Mouse (Mus musculus): ENCODE results near the gene Olfr543. TPM values are rescaled to one million over a fixed set of nuclear protein-coding genes. Genes with fewer than 3 reads are reported as not detected.

The Olfr543 gene
- polyA plus RNA-seq, 1 experiment from 2014 or later = 0.12 TPM

DNA sequence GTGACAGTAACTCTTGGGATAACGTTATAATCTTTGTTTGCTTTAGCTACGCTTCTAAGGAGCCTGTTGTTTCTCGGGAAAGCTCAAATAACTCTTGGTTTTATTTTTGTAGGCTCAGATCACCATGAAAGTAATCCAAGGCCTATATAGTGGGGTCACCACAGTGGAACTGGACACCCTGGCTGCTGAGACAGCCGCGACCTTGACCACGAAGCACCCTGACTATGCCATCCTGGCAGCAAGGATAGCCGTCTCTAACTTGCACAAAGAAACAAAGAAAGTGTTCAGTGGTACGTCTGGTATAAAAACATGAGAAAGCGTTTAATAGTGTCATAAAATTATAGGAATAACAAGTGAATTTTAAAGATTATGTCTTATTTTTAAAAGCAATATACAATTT lies 35.0 kb downstream of the Olfr543 start:
- 89% methylated on average over 9 of the region's 9 CpGs for WGBS
- Histone ChIP-seq H3K27ac (ENCODE audit: low read length) (no peak overlapping the region), H3K27me3 (ENCODE audit: control insufficient read depth, insufficient read depth, low read length) (no peaks in the 10 kb centered on the region), H3K36me3 (ENCODE audit: control insufficient read depth, insufficient read depth) (peaks cover 44% of the 10 kb centered on the region), H3K9me3 (replicated peaks; ENCODE audit: control insufficient read depth, low read length) (no peaks in the 10 kb centered on the region), H3K4me2 (ENCODE audit: low read depth, low read length) (no peak overlapping the region), H3K4me1 (ENCODE audit: control insufficient read depth, insufficient read depth, low read length) (peaks cover 18% of the 10 kb centered on the region), H3K4me3 (ENCODE audit: low read length) (no peak overlapping the region), H3K9ac (ENCODE audit: low read length) (no peak overlapping the region)
- ATAC-seq (replicated peaks; ENCODE audit: extremely low read depth, insufficient read depth, low FRiP score) = no peak

DNA sequence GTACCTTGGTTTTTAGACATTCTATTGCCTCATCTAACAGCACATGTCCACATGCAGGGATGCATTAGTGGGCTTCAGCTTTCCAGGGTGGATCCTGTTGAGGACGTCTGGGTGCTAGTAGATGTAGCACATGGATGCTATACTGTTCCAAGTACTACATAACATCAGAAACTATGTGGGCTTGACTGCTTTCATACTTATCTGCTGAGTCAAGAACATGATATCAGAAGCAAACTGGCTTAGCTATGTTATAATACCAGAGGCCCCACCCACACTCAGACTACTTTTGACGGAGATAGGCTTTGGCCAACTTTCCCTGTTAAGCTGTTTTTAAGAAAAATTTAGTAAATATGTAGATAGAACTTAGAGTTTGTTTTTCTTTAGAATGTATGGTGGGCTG lies 37.2 kb downstream of the Olfr543 start:
- H3K9me3 ChIP-seq (replicated peaks; ENCODE audit: control insufficient read depth, low read length) = no peaks in the 10 kb centered on the region
- H3K4me3 ChIP-seq (ENCODE audit: low read length) = no peak overlapping the region
- no peak overlapping the region for H3K4me2 ChIP-seq (ENCODE audit: low read depth, low read length)
- 41% methylated on average over 2 of the region's 2 CpGs for WGBS
- peaks cover 18% of the 10 kb centered on the region for H3K4me1 ChIP-seq (ENCODE audit: control insufficient read depth, insufficient read depth, low read length)
- H3K36me3 ChIP-seq (ENCODE audit: control insufficient read depth, insufficient read depth) = peaks cover 31% of the 10 kb centered on the region
- 0 out of 2 replicates have a peak overlapping the region, but pooled peaks have one; percentile 4 for H3K9ac ChIP-seq (ENCODE audit: low read length)
- no peak overlapping the region for H3K27ac ChIP-seq (ENCODE audit: low read length)
- no peak for ATAC-seq (replicated peaks; ENCODE audit: extremely low read depth, insufficient read depth, low FRiP score)
- no peaks in the 10 kb centered on the region for H3K27me3 ChIP-seq (ENCODE audit: control insufficient read depth, insufficient read depth, low read length)

DNA sequence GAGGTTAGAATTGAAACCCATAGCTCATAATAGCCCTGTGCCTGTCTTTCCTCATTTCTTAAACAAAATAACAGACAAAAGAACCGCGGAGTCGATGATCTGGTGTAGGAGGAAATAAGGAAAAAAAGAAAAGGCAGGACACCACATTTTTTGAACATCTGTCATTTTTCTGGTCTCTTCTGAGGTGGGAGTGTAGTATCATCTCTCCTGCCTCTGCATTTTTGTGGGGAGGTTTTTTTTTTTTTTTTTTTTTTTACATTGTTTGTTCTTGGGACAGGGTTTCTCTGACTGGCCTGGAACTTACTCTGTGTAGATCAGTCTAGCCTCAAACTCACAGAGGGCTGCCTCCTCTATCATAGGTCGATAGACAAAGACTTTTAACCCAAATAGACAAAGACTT lies 39.0 kb downstream of the Olfr543 start:
- Histone ChIP-seq H3K9ac (ENCODE audit: low read length) (peak overlapping the region; percentile 91), H3K4me2 (ENCODE audit: low read depth, low read length) (peak overlapping the region; percentile 72), H3K9me3 (replicated peaks; ENCODE audit: control insufficient read depth, low read length) (no peaks in the 10 kb centered on the region), H3K4me3 (ENCODE audit: low read length) (peak overlapping the region; percentile 97), H3K27ac (ENCODE audit: low read length) (peak overlapping the region; percentile 89), H3K4me1 (ENCODE audit: control insufficient read depth, insufficient read depth, low read length) (peaks cover 18% of the 10 kb centered on the region), H3K36me3 (ENCODE audit: control insufficient read depth, insufficient read depth) (peaks cover 21% of the 10 kb centered on the region; the same call in 1 of the 2 replicates), H3K27me3 (ENCODE audit: control insufficient read depth, insufficient read depth, low read length) (peaks cover 5% of the 10 kb centered on the region)
- WGBS = 3% methylated on average over 4 of the region's 4 CpGs
- ATAC-seq (replicated peaks; ENCODE audit: extremely low read depth, insufficient read depth, low FRiP score) = no peak

DNA sequence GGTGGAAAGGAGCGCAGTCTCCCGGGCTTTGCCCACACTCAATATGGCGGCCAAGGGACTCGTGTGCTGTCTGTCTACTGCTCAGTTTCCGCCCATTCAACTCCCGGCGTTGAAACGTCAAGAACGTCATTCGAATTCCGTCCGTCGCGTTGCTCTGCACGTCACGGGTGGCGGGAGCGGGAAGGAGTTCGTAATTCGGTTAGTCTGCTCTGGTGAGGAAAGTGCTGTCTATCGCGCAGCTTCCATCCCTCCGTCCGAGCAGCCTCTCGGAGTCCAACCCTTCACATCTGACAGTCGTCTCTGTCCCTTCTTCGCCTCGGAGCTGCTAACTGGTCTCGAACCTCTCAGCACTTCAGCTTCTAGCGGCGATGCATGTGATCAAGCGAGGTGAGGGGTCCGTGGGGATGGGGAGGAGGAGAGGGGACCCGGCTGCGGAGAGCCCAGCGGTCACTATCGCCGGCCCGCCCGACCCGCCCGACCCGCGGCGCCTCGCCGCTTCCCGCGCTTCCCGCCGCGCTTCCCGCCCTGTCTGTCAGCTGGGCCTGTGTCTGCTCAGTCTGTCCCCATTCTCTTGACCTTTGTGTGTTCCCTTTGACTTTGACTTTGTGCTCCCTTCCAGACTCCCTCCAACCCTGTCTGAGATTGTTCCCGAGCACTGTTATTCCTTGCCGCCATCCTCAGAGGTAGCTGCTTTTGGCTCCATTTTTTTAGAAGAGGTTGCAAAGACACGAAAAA lies 39.7 kb downstream of the Olfr543 start, which contains the start of gene Rrm1:
TSS of gene Rrm1 (plus strand) at position 39 of the 735 bp plus-strand sequence.
- H3K4me1 ChIP-seq (ENCODE audit: control insufficient read depth, insufficient read depth, low read length) = peaks cover 18% of the 10 kb centered on the region
- no peaks in the 10 kb centered on the region for H3K9me3 ChIP-seq (replicated peaks; ENCODE audit: control insufficient read depth, low read length)
- H3K27me3 ChIP-seq (ENCODE audit: control insufficient read depth, insufficient read depth, low read length) = peaks cover 5% of the 10 kb centered on the region
- H3K36me3 ChIP-seq (ENCODE audit: control insufficient read depth, insufficient read depth) = peaks cover 17% of the 10 kb centered on the region; the same call in 1 of the 2 replicates
- peak within 1 kb of the TSS; percentile 91 for H3K9ac ChIP-seq (ENCODE audit: low read length)
- peak within 1 kb of the TSS; percentile 89 for H3K27ac ChIP-seq (ENCODE audit: low read length)
- peak within 1 kb of the TSS; percentile 97 for H3K4me3 ChIP-seq (ENCODE audit: low read length)
- WGBS = under 1% methylated on average over 51 of the region's 56 CpGs
- ATAC-seq (replicated peaks; ENCODE audit: extremely low read depth, insufficient read depth, low FRiP score) = peak; percentile 99
- peak within 1 kb of the TSS; percentile 72 for H3K4me2 ChIP-seq (ENCODE audit: low read depth, low read length)

DNA sequence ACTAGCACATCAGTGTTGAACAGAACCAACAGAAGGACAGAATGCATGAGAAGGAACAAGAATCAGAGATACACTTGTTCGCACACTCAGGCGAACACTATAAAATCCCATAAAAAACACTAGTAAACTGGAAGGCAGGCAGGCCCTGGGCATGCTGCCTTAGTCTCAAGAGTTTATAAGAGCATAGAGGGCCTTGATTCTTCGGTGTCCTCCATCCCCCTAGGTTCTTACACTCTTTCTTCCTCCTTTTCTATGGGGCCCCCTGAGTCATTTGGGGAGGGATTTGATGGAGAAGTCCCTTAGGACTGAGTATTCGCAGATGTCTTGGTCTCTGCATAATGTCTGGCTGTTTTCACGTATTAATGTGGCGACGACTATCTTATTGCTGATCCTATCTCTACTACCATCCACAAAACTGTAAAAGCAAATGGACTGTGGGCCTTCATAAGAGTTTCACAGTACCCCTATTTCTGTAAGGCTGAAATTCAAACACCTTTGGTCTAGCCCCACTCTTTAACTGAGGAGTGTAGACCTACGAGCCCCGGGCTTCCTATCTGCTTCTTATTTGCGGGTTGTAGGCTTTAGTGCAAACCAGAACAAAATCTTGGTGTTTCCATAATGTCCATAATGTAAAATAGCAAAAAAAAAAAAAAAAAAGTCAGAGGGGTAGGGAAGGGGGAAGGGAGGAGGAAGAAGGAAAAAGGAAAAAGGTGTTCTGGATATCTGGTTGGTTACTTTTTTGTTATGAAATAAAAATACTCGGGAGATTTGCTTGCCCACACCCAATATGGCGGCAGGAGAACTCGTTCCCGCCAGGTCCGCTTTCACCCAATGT lies 40.4 kb downstream of the Olfr543 start:
- ATAC-seq (replicated peaks; ENCODE audit: extremely low read depth, insufficient read depth, low FRiP score) = no peak
- Histone ChIP-seq H3K9me3 (replicated peaks; ENCODE audit: control insufficient read depth, low read length) (no peaks in the 10 kb centered on the region), H3K4me2 (ENCODE audit: low read depth, low read length) (peak overlapping the region; percentile 58), H3K27ac (ENCODE audit: low read length) (0 out of 2 replicates have a peak overlapping the region, but pooled peaks have one; percentile 16), H3K9ac (ENCODE audit: low read length) (no peak overlapping the region; the same call in none of the 2 replicates), H3K36me3 (ENCODE audit: control insufficient read depth, insufficient read depth) (peaks cover 10% of the 10 kb centered on the region), H3K4me3 (ENCODE audit: low read length) (peak overlapping the region; percentile 97), H3K27me3 (ENCODE audit: control insufficient read depth, insufficient read depth, low read length) (peaks cover 5% of the 10 kb centered on the region), H3K4me1 (ENCODE audit: control insufficient read depth, insufficient read depth, low read length) (peaks cover 18% of the 10 kb centered on the region)
- WGBS = 51% methylated on average over 15 of the region's 15 CpGs

DNA sequence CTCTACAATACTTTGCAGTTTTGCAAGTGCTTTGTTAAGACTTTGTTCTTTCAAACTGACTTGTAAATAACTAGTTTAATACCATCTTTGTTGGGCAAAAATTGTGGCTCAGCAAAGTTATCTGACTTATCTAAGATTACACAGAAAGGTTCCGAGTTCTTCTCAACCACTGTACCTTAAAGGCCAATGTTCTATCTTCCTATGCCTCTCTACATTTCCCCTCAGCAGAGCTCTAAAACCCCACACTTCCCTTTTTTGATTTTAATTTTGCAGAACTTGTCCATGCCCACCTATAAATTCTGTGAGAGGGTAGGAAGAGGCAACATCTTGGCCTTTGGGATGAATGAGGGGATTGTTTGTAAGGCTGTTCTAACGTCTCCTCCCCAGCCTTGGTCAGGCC lies 47.1 kb downstream of the Olfr543 start:
- Histone ChIP-seq H3K9ac (ENCODE audit: low read length) (no peak overlapping the region), H3K9me3 (replicated peaks; ENCODE audit: control insufficient read depth, low read length) (no peaks in the 10 kb centered on the region), H3K4me1 (ENCODE audit: control insufficient read depth, insufficient read depth, low read length) (no peaks in the 10 kb centered on the region), H3K4me2 (ENCODE audit: low read depth, low read length) (no peak overlapping the region), H3K27me3 (ENCODE audit: control insufficient read depth, insufficient read depth, low read length) (peaks cover 5% of the 10 kb centered on the region), H3K4me3 (ENCODE audit: low read length) (no peak overlapping the region), H3K36me3 (ENCODE audit: control insufficient read depth, insufficient read depth) (no peaks in the 10 kb centered on the region; the same call in 1 of the 2 replicates), H3K27ac (ENCODE audit: low read length) (no peak overlapping the region)
- 63% methylated on average over 2 of the region's 2 CpGs for WGBS
- ATAC-seq (replicated peaks; ENCODE audit: extremely low read depth, insufficient read depth, low FRiP score) = no peak

Other genes starting within 250 kb of the Olfr543 start
- 54.1 and 59.6 TPM in 2 replicates for gene Rhog, start 225.6 kb downstream of the Olfr543 start, polyA plus RNA-seq (2015; fragmentation: Nextera tagmentation; extraction: Ambion mirVana)
- gene Stim1, start 213.9 kb downstream of the Olfr543 start, polyA plus RNA-seq (2015; fragmentation: Nextera tagmentation; extraction: Ambion mirVana) = 16.2 and 18.5 TPM in 2 replicates
- gene Rrm1, start 40.0 kb downstream of the Olfr543 start, polyA plus RNA-seq (2015; fragmentation: Nextera tagmentation; extraction: Ambion mirVana) = 131 and 138 TPM in 2 replicates
- 0.04 TPM in 1 of 2 replicates, not detected in the other for gene Olfr544, start 6.6 kb upstream of the Olfr543 start, polyA plus RNA-seq (2015; fragmentation: Nextera tagmentation; extraction: Ambion mirVana)
- gene Olfr545, start 17.9 kb upstream of the Olfr543 start, polyA plus RNA-seq (2015; fragmentation: Nextera tagmentation; extraction: Ambion mirVana) = not detected in 2 replicates
- gene Olfr547, start 53.1 kb upstream of the Olfr543 start, polyA plus RNA-seq (2015; fragmentation: Nextera tagmentation; extraction: Ambion mirVana) = not detected in 2 replicates
- gene Olfr548-ps1, start 59.2 kb upstream of the Olfr543 start, polyA plus RNA-seq (2015; fragmentation: Nextera tagmentation; extraction: Ambion mirVana) = not detected in 2 replicates
- not detected in 2 replicates for gene Olfr549, start 68.2 kb upstream of the Olfr543 start, polyA plus RNA-seq (2015; fragmentation: Nextera tagmentation; extraction: Ambion mirVana)
- gene Trim21, start 83.8 kb upstream of the Olfr543 start, polyA plus RNA-seq (2015; fragmentation: Nextera tagmentation; extraction: Ambion mirVana) = 0.80 and 0.82 TPM in 2 replicates
- not detected in 2 replicates for gene Olfr550, start 89.8 kb upstream of the Olfr543 start, polyA plus RNA-seq (2015; fragmentation: Nextera tagmentation; extraction: Ambion mirVana)
- gene Olfr551, start 110.2 kb upstream of the Olfr543 start, polyA plus RNA-seq (2015; fragmentation: Nextera tagmentation; extraction: Ambion mirVana) = not detected in 2 replicates
- not detected in 2 replicates for gene Olfr552, start 116.1 kb upstream of the Olfr543 start, polyA plus RNA-seq (2015; fragmentation: Nextera tagmentation; extraction: Ambion mirVana)
- gene Olfr553, start 136.5 kb upstream of the Olfr543 start, polyA plus RNA-seq (2015; fragmentation: Nextera tagmentation; extraction: Ambion mirVana) = not detected in 2 replicates
- not detected in 2 replicates for gene Olfr554, start 156.8 kb upstream of the Olfr543 start, polyA plus RNA-seq (2015; fragmentation: Nextera tagmentation; extraction: Ambion mirVana)
- not detected in 2 replicates for gene Olfr555, start 177.1 kb upstream of the Olfr543 start, polyA plus RNA-seq (2015; fragmentation: Nextera tagmentation; extraction: Ambion mirVana)
- not detected in 2 replicates for gene Olfr556, start 183.2 kb upstream of the Olfr543 start, polyA plus RNA-seq (2015; fragmentation: Nextera tagmentation; extraction: Ambion mirVana)
- 12.3 and 12.4 TPM in 2 replicates for gene Trim68, start 205.6 kb upstream of the Olfr543 start, polyA plus RNA-seq (2015; fragmentation: Nextera tagmentation; extraction: Ambion mirVana)
- gene Olfr557, start 214.2 kb upstream of the Olfr543 start, polyA plus RNA-seq (2015; fragmentation: Nextera tagmentation; extraction: Ambion mirVana) = not detected in 2 replicates
- gene Olfr558, start 220.5 kb upstream of the Olfr543 start, polyA plus RNA-seq (2015; fragmentation: Nextera tagmentation; extraction: Ambion mirVana) = 1.3 and 1.5 TPM in 2 replicates
- not detected in 2 replicates for gene Olfr33, start 237.4 kb upstream of the Olfr543 start, polyA plus RNA-seq (2015; fragmentation: Nextera tagmentation; extraction: Ambion mirVana)
- gene Olfr559, start 245.8 kb upstream of the Olfr543 start, polyA plus RNA-seq (2015; fragmentation: Nextera tagmentation; extraction: Ambion mirVana) = not detected in 2 replicates

Data from heart, embryonic 16.5 days (tissue).